Mouse (Mus musculus) intestine, postnatal 0 days (tissue): ENCODE measurements around the gene Ckap5. TPM values are rescaled to one million over a fixed set of nuclear protein-coding genes. Genes with fewer than 3 reads are reported as not detected.

ENCODE experiments used
- ATAC-seq: fragments of 200-750 bp; cut with Nextera tagmentation; 2 replicates; pipeline ENCODE4 v1.8.0; 2017; ENCODE audit warnings: mild to moderate bottlenecking, moderate TSS enrichment, moderate library complexity
- H3K27ac ChIP-seq: fragments of 300-500 bp; sonication (generic); 2 replicates; pipeline ENCODE4 v1.5.1; 2014; ENCODE audit warnings: mild to moderate bottlenecking, low read depth, low read length, moderate library complexity
- H3K27me3 ChIP-seq: fragments of 300-500 bp; sonication (generic); replicated peaks from 2 replicates; pipeline ENCODE4 v1.6.1; 2014; ENCODE audit warnings: low read length, mixed read lengths; ENCODE audit not compliant: control insufficient read depth, insufficient read depth
- H3K36me3 ChIP-seq: fragments of 300-500 bp; sonication (generic); 2 replicates; pipeline ENCODE4 v1.6.1; 2014; ENCODE audit warnings: mild to moderate bottlenecking, moderate library complexity; ENCODE audit not compliant: control insufficient read depth, insufficient read depth
- H3K4me1 ChIP-seq: fragments of 300-500 bp; sonication (generic); replicated peaks from 2 replicates; pipeline ENCODE4 v1.6.1; 2014; ENCODE audit warnings: antibody characterized with exemption, low read length, mixed read lengths; ENCODE audit not compliant: control insufficient read depth, insufficient read depth
- H3K4me2 ChIP-seq: fragments of 300-500 bp; sonication (generic); replicated peaks from 2 replicates; pipeline ENCODE4 v1.6.1; 2014; ENCODE audit warnings: low read depth, mild to moderate bottlenecking, moderate library complexity
- H3K4me3 ChIP-seq: fragments of 300-500 bp; sonication (generic); 2 replicates; pipeline ENCODE4 v1.5.1; 2014; ENCODE audit warnings: low read depth, low read length
- H3K9ac ChIP-seq: fragments of 300-500 bp; sonication (generic); 2 replicates; pipeline ENCODE4 v1.6.1; 2014; ENCODE audit warnings: mild to moderate bottlenecking, low read depth, low read length
- H3K9me3 ChIP-seq: fragments of 300-500 bp; sonication (generic); 2 replicates; pipeline ENCODE4 v1.6.1; 2016; ENCODE audit warnings: mixed run types; ENCODE audit not compliant: control insufficient read depth
- CTCF ChIP-seq: sonication (generic); IDR thresholded peaks from 2 replicates; pipeline ENCODE4 v1.5.1; 2016; ENCODE audit warnings: low read depth, mild to moderate bottlenecking, control low read depth, antibody characterized with exemption, moderate library complexity
- WGBS: fragments of 180-500 bp; shearing (Covaris S2); extraction: QIAGEN DNeasy Blood & Tissue Kit; methylation state at CpG from one replicate; pipeline ENCODE4 v1.1.7; 2014; 5-methylcytosine and 5-hydroxymethylcytosine counted together
- polyA plus RNA-seq: library from polyadenylated mRNA; unstranded; fragments of >200 nt; fragmentation: Nextera tagmentation; extraction: Ambion mirVana; gene quantifications from 2 replicates; pipeline ENCODE4 v1.2.1, GENCODE M21; 2015

Gene Ckap5
- polyA plus RNA-seq, 1 experiment from 2014 or later, result 19.3 TPM

GRCm38 (mm10) chr2:91636727-91637338, 110.3 kb downstream of the Ckap5 start:
- H3K4me1 ChIP-seq, result no peaks in the 10 kb centered on the region
- TF ChIP-seq CTCF, result no peak
- ATAC-seq, result no peak; the same call in 1 of the 2 replicates

DNA sequence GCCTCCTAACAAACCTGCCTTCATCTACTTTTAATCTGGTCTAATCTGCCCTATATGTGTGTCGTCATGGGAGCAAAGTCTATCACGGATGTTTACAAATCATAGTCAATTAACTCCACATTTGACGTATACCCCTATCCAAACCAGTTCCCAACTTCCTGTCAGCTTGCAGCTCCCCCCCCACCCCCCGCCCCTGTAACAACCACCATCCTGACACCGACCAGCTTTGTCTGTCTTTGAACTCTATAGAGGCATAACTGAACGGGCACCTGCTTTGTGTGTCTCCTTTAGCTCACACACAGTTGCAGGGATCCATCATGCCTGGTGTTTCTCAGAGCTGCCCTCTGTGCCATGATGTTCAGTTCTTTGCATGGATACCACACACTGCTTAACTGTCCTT, 112.4 kb downstream of the Ckap5 start:
- H3K36me3 ChIP-seq, result peaks cover 8% of the 10 kb centered on the region; the same call in 1 of the 2 replicates
- no peaks in the 10 kb centered on the region for H3K9me3 ChIP-seq
- no peaks in the 10 kb centered on the region for H3K4me1 ChIP-seq
- no peak for TF ChIP-seq CTCF
- WGBS, result 49% methylated on average over 6 of the region's 6 CpGs
- no peak for ATAC-seq
- no peak overlapping the region for H3K4me3 ChIP-seq
- H3K4me2 ChIP-seq, result no peak overlapping the region
- H3K9ac ChIP-seq, result no peak overlapping the region
- H3K27ac ChIP-seq, result no peak overlapping the region
- H3K27me3 ChIP-seq, result no peaks in the 10 kb centered on the region

More at GRCm38 (mm10) chr2:91636727-91637338, 110.3 kb downstream of the Ckap5 start:
- Histone ChIP-seq H3K4me3 (no peak overlapping the region), H3K9ac (no peak overlapping the region), H3K36me3 (no peaks in the 10 kb centered on the region), H3K9me3 (no peaks in the 10 kb centered on the region), H3K27me3 (no peaks in the 10 kb centered on the region), H3K27ac (peak overlapping the region; percentile 35; the same call in 1 of the 2 replicates), H3K4me2 (no peak overlapping the region)
- 59% methylated on average over 5 of the region's 5 CpGs for WGBS

- no peaks in the 10 kb centered on the region for H3K4me1 ChIP-seq
- no peak overlapping the region for H3K4me3 ChIP-seq
- H3K9me3 ChIP-seq, result no peaks in the 10 kb centered on the region
- no peak overlapping the region for H3K9ac ChIP-seq
- no peak overlapping the region for H3K4me2 ChIP-seq
- no peak for TF ChIP-seq CTCF
- whole genome bisulfite sequencing, result 55% methylated on average over 2 of the region's 2 CpGs
- no peak overlapping the region for H3K27ac ChIP-seq
- H3K27me3 ChIP-seq, result no peaks in the 10 kb centered on the region
- H3K36me3 ChIP-seq, result peaks cover 47% of the 10 kb centered on the region
- no peak for ATAC-seq
Measured at GRCm38 (mm10) chr2:91642825-91643415, 116.4 kb downstream of the Ckap5 start.

DNA sequence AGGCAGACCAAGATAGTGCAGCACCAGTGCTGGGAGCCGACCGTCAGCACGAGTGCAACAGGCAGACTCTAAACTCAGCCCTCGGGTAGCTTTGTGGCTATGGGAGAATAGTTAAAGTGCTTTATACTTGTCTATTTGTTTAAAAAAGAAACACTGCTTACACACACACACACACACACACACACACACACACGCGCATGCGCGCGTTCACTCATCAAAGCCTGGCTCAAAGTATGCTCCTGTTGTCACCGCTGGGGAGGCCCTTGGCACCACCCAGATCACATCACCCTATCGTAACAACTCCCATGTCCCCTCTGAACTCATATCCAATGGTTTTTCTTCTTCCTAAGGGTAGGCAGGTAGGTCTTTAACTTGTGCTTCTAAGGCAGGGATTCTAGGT, 117.5 kb downstream of the Ckap5 start:
- H3K9ac ChIP-seq, result no peak overlapping the region
- 88% methylated on average over 11 of the region's 11 CpGs for WGBS
- no peak for TF ChIP-seq CTCF
- ATAC-seq, result no peak
- H3K27me3 ChIP-seq, result no peaks in the 10 kb centered on the region
- no peak overlapping the region for H3K27ac ChIP-seq
- H3K4me2 ChIP-seq, result no peak overlapping the region
- H3K4me3 ChIP-seq, result no peak overlapping the region
- peaks cover 47% of the 10 kb centered on the region for H3K36me3 ChIP-seq
- no peaks in the 10 kb centered on the region for H3K9me3 ChIP-seq
- H3K4me1 ChIP-seq, result no peaks in the 10 kb centered on the region

DNA sequence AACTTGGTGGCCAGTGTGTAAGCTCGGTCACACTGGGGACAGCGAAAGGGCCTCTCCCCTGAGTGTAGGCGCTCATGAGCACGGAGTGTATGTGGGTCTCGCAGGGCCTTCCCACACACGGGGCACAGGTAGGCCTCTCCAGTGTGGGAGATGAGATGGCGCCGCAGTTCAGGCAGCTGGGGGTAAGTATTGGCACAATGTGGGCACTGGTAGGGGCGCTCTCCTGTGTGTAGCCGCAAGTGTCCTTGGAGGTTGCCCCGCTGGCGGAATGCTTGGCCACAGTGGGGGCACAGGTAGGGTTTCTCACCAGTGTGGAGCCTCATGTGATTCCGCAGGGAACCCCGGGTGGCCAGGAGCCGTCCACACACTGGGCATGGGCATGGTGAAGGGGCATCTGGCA, 118.8 kb downstream of the Ckap5 start:
- Histone ChIP-seq H3K27me3 (no peaks in the 10 kb centered on the region), H3K4me3 (no peak overlapping the region), H3K36me3 (peaks cover 47% of the 10 kb centered on the region), H3K27ac (no peak overlapping the region), H3K4me2 (no peak overlapping the region), H3K4me1 (no peaks in the 10 kb centered on the region), H3K9ac (no peak overlapping the region), H3K9me3 (no peaks in the 10 kb centered on the region)
- WGBS, result 97% methylated on average over 15 of the region's 15 CpGs
- no peak for ATAC-seq
- TF ChIP-seq CTCF, result no peak

DNA sequence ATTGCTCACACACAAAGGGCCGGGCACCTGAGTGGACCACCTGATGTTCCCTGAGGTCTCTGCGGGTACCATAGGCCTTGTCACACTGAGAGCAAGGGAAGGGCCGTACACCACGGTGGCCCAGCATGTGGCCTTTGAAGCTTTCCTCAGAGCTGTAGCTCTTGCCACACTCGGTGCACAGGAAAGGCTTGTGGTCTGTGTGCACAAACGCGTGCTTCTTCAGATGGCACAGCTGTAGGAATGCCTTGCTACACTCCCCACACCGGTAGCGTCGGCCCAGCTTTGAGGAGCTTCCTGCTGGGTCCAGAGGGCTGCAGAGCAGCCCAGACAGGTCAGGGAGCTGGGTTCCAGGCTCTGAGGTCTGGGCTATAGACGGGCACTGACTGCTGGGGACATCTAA, 119.2 kb downstream of the Ckap5 start:
- H3K27me3 ChIP-seq, result no peaks in the 10 kb centered on the region
- H3K9ac ChIP-seq, result no peak overlapping the region
- no peak overlapping the region for H3K27ac ChIP-seq
- no peaks in the 10 kb centered on the region for H3K9me3 ChIP-seq
- H3K4me1 ChIP-seq, result no peaks in the 10 kb centered on the region
- peaks cover 47% of the 10 kb centered on the region for H3K36me3 ChIP-seq
- no peak for ATAC-seq
- H3K4me3 ChIP-seq, result no peak overlapping the region
- H3K4me2 ChIP-seq, result no peak overlapping the region
- WGBS, result 93% methylated on average over 11 of the region's 11 CpGs
- TF ChIP-seq CTCF, result no peak
